18 mouse cellular contexts compared by ENCODE assay signal in genomic region chr9:7788411-7788810, GRCm38 (mm10).
"Had no signal": no experiment of that assay in that cellular context is flagged by ENCODE, and none has a peak within 500 bp of the region (broad histone marks: within the 10 kb centered on the region; RNA-seq: fewer than 3 reads in every experiment).

No protein-coding gene starts in this region.

- H3K9me3 ChIP-seq: lung, embryonic 15.5 days; midbrain, embryonic 12.5 days; midbrain, embryonic 15.5 days; neural tube, embryonic 12.5 days; neural tube, embryonic 15.5 days; stomach, embryonic 15.5 days had no signal

- H3K9ac ChIP-seq: lung, embryonic 15.5 days; midbrain, embryonic 12.5 days; midbrain, embryonic 15.5 days; neural tube, embryonic 12.5 days; neural tube, embryonic 15.5 days; stomach, embryonic 15.5 days had no signal

- H3K36me3 ChIP-seq: midbrain, embryonic 15.5 days; neural tube, embryonic 15.5 days had no signal

- H3K4me3 ChIP-seq: left cerebral cortex, adult 2 months; lung, embryonic 15.5 days; midbrain, embryonic 12.5 days; midbrain, embryonic 15.5 days; neural tube, embryonic 12.5 days; neural tube, embryonic 15.5 days; stomach, embryonic 15.5 days had no signal

- H3K27ac ChIP-seq: left cerebral cortex, adult 2 months; lung, embryonic 15.5 days; midbrain, embryonic 12.5 days; midbrain, embryonic 15.5 days; neural tube, embryonic 12.5 days; neural tube, embryonic 15.5 days; stomach, embryonic 15.5 days had no signal

- H3K4me2 ChIP-seq: liver, embryonic 11.5 days; lung, embryonic 15.5 days; midbrain, embryonic 12.5 days; midbrain, embryonic 15.5 days; neural tube, embryonic 12.5 days; neural tube, embryonic 15.5 days; stomach, embryonic 15.5 days had no signal

- ATAC-seq: midbrain, embryonic 15.5 days had no signal

- DNase-seq: kidney, adult 18-20 months; kidney, postnatal 10 days; kidney, postnatal 36 days; layer of hippocampus, postnatal 36 days; lung, postnatal 10 days; lung, postnatal 36 days; right cerebral cortex, adult 18-20 months; right cerebral cortex, postnatal 25 days; spleen, adult 18-20 months; thymus, postnatal 25 days had no signal

- H3K27me3 ChIP-seq: lung, embryonic 15.5 days; midbrain, embryonic 12.5 days; midbrain, embryonic 15.5 days; neural tube, embryonic 12.5 days; neural tube, embryonic 15.5 days; stomach, embryonic 15.5 days had no signal

- H3K4me1 ChIP-seq: lung, embryonic 15.5 days; midbrain, embryonic 15.5 days; neural tube, embryonic 12.5 days; neural tube, embryonic 15.5 days; stomach, embryonic 15.5 days had no signal
